Mouse (Mus musculus) cerebellum, adult 18-20 months (tissue): Measurements from ENCODE around the gene Kxd1.

ENCODE experiments used
- DNase-seq, 2 experiments: peaks; one replicate each; pipeline ENCODE4 v3.0.0; 2021

Kxd1 gene

DNA sequence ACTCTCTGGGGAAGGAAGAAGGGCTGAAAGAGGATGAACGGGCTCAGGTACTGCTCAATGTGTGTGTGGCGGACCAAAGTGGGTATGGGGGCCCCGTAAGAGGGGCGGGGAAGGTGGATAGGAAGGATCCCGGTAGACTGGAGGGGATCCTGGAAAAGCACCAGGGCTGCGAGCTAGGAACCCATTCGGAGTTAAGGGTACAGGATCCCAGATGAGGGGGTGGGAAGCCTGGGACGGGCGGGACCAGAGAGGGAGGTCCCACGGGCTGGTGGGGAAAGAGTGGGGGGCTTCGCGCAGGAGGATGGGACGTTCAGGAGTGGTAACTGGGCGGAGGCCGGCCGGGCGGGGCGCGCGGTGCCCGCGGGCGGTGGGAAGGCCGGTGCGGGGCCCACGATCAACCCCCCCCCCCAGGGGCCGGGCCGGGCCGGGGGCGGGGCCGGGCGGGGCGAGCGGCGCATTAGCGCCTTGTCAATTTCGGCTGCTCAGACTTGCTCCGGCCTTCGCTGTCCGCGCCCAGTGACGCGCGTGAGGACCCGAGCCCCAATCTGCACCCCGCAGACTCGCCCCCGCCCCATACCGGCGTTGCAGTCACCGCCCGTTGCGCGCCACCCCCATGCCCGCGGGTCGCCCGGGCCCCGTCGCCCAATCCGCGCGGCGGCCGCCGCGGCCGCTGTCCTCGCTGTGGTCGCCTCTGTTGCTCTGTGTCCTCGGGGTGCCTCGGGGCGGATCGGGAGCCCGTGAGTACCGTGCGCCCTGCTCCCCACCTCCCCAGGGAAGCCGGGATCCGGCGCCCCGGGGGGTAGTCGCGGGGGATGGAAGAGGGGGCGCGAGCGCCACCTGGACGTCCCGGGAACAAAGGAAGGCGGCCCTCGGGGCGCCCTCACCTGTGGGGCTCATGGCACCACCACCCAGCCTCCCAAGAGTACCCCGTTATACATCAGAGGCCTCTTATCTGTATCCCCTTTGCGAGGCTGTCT is 34.8 kb downstream of the Kxd1 start, which contains the start of gene Crlf1:
Crlf1 (plus strand) TSS at position 495 of the 977 bp plus-strand sequence.
- peak in 1 of 2 experiments; percentile 25 for DNase-seq

DNA sequence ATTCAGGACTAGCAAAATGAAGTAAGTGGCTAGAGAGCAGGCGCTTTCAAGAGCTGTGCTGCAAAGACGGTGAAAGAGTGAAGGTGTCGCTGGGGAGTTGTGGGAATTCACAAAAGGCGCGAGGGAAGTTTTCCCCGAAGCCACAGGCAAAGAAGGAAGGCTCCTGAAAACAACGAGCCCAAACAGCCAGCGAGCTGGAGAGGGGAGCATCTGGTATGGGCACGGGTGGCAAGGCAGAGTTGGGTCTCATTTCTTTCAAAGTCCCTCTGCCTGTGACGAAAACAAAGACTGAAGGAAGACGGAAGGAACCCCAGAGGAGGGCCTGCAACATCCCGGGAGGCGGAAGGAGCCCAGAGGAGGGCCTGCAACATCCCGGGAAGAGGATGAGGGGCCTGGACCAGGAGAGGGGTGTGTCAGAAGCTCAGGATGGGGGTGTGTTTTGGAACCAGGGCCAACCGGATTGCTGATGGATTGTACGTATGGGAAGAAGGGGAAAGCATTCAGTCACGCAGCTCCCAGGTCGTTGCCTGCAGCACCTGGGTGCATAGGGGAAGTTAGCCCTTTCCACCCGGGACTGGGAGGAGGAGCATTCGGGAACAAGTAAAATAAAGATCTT is 36.8 kb downstream of the Kxd1 start:
- no peak for DNase-seq

DNA sequence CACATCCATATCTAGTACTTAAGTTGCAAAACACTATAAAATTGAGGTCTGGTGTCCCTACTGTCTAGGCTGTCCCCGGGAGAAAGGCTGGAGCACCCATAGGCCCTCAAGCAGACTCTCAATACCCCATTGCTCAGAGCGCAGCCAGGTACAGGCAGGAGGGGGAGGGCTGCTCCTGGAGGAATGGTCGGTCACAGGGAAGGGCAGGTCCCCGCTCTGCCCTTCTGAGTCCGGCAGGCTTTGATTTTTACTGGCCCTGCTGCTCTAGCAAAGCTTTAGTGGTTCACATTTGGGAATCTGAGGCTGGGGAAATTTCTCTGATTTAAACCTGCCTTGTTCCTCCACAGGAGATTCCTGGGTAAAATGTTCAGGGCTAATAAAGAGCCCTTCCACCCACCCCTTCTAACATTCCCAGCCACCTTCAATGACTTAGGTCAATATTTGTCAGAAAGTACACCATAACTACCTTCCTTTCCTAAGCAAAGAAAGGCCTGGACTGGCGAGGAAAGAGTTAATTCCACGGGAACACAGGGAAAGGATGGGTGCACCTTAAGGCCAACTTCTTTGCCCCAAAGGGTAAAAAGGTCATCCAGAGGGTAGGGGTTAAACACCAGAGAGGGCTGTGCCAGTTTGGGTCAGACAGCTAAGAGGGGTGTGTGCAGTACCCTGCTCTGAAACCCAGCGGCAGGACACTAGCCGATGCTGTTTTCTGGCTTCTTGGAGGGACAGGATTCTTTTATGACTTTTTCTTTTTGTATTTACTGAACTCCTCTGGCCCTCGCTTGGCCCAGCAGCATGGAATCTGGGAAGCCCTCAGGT is 37.5 kb downstream of the Kxd1 start:
- DNase-seq: no peak

DNA sequence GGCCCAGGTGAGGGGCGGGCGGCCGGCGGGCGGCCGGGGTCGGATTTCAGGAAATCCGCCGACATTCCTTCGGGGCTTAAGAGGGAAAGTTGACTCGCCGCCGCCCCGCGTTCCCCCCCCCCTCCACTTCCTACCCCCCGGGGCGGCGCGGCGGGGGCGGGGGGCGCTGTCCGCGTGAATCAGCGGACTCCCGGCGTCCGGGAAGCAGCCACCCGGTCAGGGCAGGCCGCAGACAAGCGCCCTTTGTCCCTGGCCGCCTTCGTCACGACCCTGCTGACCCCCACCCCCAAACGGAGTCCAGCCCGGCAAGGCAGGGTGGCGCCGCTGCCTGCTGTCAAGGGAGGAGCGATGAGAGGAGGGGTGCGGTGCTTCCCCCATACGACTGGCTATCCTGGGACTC is 38.2 kb downstream of the Kxd1 start:
- DNase-seq: no peak

DNA sequence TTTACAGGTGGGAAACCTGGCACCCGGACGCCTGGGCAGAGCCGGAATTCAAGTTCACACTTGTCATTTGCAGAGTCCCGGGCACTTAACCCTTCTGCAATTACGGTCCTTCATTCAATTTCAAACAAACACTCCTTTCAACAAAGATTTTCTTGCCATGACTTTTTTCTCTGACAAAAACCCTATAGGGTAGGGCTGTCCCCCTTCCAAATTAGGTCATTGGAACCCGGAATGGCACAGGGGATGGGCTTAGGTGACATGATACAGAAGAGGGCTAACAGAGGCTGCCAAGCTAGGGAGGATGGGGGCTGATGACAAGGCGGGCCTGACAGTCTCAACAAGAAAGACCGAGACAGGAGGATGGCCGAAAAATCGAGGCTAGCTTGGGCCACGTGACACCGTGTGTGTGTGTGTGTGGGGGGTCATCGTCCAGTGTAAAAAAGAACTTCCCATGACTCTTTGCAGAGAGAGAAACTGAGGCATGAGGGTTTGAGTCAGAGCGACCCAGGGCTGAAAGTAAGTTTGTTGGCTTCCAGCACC is 38.8 kb downstream of the Kxd1 start:
- DNase-seq: no peak

DNA sequence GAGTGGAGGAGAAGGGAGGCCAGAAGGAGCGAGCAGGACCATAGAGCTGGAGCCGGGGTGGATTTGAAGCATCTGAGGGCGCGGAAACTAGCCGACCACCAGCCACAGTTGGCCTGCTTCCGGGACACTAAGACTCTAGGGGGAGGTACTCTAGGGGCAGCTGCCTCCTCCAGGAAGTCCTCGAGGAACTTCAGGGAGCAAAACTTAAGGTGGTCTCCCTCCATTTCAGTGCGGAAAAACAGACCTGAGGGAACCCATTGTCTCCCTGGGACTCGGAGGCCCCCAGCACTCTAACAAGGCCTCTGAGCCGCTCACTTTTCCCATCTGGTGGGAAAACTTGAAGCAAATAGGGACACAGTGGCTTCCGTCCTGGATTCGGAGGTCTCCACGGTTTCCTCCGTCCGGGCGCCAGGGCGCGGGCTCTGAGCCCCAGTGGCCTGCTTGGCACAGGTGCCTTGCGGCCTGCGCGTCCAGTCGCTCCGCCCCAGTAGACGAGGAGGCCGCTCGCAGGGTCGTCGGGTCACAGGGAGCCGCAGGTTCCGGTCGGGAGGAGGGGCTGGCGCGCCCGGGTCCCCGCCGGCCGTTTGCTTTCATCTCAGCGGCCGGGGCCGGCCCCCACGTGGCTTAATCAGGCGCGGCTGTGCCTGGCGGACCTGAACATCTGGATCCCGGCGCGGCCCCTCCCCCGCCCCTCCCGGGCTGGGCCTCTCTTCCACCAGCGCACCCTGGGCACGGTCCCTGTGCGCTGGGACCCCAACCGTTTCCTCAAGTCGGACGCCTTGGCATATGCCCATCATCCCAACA is 39.6 kb downstream of the Kxd1 start:
- DNase-seq: peak in 1 of 2 experiments; percentile 67

DNA sequence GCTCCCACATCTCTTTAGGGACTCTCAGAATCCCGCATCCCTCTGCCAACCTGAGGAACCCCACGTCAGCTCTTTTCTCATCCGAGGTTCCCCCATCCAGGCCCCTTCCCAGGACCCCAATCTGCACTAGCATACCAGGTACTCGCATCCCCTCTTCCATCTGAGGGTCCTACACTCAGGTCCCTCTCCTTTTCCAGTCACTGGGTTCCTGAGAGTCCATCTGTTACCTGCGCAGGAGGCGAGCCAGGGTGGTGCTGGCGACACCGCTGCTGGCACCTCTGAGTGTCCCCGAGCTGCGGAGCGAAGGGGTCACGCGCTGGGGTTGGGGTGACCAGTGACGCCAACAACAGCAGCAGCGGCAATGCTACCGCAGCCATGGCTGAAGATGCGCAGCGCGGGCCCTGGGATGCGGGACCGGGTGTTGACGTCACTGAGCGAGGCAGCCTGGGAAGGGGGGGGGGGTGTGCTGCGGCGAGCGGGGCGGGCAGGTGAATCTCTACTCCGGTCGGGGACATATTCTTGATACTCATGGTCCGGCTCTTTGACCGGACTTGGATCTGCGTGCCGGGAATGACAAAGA is 40.7 kb downstream of the Kxd1 start, which contains the start of gene Tmem59l:
Tmem59l (minus strand) TSS at position 418 of the 580 bp plus-strand sequence.
- DNase-seq: peak; percentile 77 to 83

DNA sequence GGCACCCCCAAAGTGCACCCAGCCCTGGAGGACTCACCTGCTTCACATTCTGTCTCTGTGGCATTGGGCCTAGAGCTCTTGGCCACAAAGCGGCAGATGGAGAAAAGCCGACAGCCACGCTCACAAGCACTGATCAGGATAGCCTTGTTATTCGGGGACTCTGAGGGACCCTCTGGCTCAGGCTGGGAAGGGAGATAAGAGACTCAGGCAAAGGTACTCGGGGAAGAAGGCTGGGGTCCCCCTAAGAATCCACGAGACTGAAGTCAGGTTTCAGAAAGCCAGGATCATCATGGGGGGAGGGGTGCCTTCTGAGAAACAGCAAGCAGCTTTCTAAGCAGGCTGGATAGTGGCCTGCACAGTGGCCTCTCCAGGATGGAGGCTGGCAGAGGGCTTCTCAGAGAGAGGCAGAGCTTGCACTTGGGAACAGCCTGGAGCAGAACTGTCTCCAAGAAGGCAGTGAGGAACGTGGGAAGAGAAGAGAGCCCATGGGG is 41.5 kb downstream of the Kxd1 start:
- DNase-seq: peak; percentile 72 to 77

DNA sequence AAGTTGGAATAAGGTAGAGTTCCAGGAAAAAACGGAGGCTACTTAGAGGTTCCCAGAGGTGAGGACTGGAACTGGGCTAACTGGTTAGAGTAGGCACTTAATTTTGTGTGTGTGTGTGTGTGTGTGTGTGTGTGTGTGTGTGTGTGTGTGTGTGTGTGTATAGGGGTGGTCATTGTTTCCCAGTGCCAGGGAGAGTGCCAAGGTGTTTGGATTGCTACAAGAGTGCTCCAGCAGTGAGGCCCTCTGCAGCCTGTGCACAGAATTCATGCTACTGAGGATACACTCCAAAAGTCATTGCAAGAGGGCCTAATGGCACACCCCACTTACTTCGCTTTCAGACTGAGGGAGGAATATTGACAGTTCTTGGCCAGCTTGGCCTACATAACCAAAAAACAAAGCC is 44.8 kb downstream of the Kxd1 start:
- DNase-seq: no peak

DNA sequence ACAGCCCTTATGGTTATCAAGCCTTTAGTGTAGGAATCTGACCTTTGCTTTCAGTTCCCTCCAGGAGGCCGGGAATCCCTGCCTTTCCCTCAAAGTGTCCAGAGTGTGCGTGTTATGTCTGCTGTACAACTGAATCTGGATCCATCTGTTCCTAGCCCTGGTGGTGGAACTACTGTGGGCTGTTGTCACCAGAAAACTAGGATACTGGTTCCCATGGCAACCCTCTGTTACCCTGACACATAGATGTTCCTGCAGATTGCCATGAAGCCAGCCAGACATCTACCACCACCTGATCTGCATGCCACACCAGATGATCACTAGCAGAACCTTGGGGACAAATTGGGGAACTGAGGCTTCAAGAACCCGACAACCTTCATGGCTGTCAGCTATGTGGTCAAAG is 45.8 kb downstream of the Kxd1 start:
- no peak for DNase-seq

DNA sequence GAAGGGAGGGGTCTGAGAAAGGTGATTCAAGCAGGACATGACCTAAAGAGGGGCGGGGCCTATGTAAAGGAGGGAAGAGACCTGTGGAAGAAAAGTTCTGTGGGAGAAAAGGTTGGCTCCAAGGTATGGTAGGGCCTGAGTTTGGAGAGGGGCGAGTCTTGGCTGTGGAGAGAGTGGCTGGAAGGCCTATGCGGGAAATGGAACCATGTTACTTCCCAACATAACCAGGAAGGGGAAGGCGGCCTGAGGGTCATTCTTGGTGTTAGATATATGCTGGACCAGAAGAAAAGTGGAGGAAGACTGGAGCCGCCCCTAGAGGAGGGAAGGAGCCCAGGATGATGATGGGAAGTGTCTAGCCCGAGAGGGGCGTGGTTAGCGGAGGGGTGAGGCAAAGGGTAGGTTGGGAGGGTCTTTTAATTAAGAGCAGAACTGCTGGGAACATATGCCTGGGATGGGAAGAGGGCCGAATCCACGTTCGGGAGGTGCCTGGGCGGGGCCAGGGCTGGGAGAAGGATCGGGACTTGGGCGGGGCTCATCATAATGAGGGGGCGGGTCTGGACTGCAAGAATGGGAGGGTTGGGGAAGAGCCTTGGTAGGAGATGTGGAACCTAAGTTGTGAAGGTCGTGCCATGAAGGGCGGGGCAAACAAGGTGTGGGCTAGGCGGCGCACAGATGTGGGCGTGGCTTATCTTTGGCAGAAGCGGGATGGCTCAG is 50.3 kb downstream of the Kxd1 start:
- peak in 1 of 2 experiments; percentile 46 for DNase-seq

DNA sequence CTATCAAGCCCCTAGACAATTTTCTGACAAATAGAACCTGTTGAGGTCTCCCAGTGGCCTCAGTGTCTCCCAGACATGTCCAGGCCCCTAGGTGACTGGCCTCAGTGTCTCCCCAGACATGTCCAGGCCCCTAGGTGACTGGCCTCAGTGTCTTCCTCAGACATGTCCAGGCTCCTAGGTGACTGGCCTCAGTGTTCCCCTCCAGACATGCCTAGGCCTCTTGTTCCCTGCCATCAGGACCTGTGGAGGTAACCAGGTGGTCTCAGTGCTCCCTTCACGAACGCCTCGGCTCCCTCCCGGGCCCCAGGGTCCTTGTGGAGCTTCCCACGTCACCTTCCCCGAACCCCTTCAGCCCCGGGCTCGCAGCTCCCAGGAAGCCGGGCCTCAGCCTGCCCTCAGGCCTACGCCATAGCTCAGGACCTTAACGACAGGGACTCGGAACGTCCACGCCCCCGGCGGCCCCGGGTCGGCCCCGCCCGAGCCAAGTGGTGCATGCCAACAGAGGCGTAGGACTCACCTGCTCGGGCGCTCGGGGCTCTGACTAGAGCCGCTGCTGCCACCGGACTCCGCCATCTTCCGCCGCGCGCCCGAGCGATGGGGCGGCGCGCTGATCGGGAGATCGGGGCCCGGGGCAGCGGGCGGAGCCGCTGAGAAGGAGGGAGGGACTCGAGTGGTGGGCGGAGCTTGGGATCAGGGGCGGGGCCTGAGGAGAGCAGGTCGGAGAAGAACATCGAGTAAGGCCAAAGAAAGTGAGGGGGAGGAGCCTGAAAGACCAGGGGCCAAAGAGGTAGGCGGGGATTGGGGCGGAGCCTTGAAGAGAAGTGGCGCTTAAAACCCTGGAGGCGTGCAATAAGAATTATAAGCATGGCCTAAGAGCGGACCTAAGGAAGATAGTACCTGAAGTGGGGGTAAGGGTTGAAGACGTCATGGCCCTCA is 51.2 kb downstream of the Kxd1 start, which contains the start of gene Klhl26:
Klhl26 (minus strand) TSS at position 636 of the 936 bp plus-strand sequence.
- DNase-seq: peak; percentile 97 to 98

DNA sequence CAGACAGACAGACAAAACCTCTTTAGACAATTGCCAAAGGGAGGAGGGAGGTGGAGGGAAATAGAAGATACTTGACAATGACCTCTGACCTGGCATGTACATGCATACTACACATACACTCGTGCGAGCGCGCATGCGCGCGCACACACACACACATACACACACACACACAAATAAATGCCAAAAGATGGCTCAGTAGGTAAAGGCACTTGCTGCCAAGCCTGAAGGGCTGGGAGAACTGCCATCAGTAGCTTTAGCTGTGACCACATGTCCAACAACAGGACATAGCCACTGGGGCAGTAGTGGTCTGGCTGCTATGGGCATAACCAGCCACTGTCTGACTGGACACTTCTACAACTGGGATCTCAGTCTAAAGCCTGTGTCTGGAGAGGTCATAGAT is 55.9 kb downstream of the Kxd1 start:
- DNase-seq: peak; percentile 65 to 66

DNA sequence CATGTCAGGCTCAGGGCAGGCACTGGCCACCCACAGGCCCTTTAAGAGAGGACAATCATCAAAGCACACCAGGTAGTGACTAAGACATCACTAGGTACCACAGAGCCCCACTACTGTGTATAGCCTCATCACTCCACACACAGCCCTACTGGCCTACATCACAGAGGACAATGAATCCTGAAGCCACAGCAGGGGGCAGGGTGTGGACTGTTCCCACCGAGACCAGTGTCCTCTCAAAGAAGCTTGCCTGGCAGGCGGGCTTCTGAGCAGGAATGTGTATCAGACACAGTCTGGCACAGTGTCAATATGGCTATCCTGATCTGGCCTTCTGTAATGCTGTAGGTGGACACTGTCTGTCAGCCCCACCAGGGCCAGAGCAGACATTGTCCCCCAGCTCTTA is 57.8 kb downstream of the Kxd1 start:
- DNase-seq: no peak

DNA sequence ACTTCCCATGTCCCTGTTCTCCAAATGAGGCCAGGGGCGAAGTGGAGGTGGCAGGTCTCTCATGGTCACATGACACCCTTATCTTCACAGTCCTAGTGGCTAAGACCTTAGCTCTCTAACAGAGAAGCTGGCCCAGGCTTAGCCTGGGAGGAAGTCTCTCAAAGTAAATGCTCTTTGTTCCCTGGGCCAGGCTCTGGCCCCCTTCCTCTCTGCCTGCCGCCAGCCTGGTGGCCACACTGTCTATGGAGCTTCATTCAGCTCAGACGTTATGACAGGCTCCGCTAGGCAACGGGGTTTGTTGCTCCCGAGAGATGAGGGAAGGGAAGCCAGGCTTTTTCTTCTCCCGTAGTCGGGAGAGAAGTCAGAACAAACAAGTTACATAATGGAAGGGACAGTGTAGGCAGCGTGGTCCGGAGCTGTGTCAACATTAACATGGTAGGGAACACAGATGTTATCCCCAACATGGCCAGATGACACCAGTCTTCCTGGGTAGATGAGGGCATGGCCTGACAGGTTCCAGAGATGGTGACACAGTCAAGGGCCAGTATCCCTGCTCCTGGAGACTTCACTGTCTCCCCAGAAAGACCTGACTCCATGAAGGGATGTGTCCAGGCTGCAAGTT is 58.4 kb downstream of the Kxd1 start:
- DNase-seq: no peak

DNA sequence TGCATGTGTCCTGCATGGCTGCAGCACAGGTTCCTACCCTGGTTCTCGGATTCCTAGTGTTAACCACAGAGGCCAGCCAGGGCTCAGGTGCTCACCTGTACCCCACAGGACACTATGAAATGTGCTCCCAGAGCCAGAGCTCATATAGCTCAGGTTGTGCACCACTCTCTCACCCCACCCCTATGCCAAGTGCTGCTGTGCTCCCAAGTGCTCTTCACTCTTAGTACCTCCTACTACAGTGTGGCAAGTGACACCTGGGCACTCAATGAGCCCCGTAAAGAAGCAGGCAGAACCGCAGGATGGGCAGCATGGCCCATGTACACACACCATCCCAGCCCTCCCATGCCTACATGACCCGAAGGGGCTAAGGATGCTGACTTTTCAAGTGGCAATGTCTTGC is 59.0 kb downstream of the Kxd1 start:
- no peak for DNase-seq

DNA sequence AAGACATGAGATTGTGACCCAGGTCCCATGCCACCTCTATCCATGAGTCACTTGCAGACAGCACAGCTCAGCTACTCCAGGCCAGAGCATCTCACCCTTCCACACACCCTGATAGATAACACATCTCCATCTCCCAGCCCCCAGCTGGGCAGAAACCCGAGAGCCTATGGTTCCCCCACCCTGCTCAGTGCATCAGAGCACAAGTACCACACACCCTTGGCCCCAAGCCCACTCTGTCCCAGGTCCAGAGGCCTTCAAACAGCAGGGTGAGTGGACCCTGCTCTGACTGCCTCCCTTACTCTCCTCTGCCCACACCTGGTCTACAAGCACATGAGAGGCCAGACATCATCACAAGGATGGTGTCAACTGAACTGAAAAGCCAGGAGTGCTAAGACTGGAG is 59.8 kb downstream of the Kxd1 start:
- no peak for DNase-seq

DNA sequence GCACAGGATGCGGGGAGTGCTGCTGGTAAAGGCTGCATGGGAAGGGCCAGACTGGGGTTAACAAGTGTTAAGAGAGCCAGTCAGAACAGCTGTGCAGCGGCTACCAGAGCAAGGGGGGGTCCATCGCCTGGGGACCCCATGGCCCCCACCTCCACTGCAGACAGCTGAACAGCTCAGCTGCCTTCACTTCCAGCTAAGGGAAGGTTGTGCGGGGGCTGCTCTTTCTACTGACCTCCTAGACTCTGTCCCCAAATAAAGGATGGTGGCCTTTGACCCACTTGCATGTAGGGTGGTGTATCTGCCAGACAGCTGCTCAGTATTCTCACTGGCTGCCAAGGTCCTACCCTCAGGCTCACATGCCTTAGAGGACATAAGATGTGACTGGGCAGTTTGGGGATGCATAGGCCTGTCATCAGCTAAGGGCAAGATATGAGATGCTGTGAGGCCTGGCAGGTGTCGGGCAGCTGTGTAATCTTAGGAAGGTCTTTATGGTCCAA is 60.5 kb downstream of the Kxd1 start:
- DNase-seq: no peak

DNA sequence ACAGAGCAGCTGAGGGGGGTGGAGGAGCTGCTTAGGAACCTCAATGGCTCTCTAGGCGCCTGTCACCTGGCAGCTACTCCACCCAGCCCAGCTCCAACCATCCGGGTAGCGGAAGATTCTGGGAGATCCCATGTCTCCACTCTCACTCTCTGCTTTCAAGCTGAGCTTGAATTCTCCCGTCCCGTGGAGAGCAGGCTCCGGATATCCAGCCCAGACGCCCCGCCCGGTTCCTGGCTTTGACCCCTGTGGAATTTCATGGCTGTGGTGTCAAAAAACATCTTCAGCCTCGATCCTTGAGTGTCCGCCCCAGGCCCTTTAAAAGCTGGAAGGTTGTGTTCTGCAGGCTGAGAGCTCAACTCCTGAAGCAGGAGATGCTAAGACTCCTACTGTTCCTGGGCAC is 61.0 kb downstream of the Kxd1 start:
- no peak for DNase-seq
